Mouse (Mus musculus): ENCODE data around the gene Sik3. TPM values are rescaled to one million over a fixed set of nuclear protein-coding genes. Genes with fewer than 3 reads are reported as not detected.

Gene Sik3
- polyA plus RNA-seq, 1 experiment from 2014 or later, result 8.4 TPM

DNA sequence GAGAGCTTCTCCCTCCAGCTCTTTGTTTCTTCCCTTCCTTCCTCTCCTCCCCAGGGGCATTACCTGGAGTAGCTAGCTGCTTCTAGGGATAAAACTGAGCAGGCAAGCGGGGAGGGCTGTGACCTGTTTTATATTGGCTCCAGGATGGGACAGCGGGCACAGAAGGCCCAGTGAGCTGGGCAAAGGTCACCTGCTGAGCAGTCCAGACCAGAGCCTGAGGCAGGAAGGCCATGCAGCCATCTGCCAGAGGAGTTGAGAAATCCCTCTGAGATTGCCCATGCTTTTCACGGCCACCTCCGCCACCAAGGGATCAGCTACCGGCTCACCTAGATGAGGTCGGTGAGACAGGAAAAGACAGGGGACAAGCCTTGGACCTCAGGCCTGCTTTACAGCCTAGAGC lies 222.6 kb downstream of the Sik3 start:
- 82% methylated on average over 6 of the region's 6 CpGs for WGBS
- Histone ChIP-seq H3K4me3 (no peak overlapping the region), H3K9me3 (no peaks in the 10 kb centered on the region), H3K27me3 (replicated peaks; ENCODE audit: low read depth, poor library complexity, severe bottlenecking) (peaks cover 38% of the 10 kb centered on the region), H3K27ac (replicated peaks) (0 out of 2 replicates have a peak overlapping the region, but pooled peaks have one; percentile 21), H3K36me3 (replicated peaks) (no peaks in the 10 kb centered on the region), H3K4me1 (peaks cover 16% of the 10 kb centered on the region)
- DNase-seq (ENCODE audit: low spot score), result no peak

DNA sequence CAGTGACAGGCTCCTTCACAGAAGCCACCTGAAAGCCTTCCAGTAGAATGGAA lies 222.8 kb downstream of the Sik3 start, which contains the start of gene Apoc3:
TSS of gene Apoc3 (minus strand) at position 41 of the 53 bp plus-strand sequence.
- Histone ChIP-seq H3K27ac (replicated peaks) (0 out of 2 replicates have a peak within 1 kb of the TSS, but pooled peaks have one; percentile 21), H3K27me3 (replicated peaks; ENCODE audit: low read depth, poor library complexity, severe bottlenecking) (peaks cover 36% of the 10 kb centered on the region), H3K36me3 (replicated peaks) (no peaks in the 10 kb centered on the region), H3K4me3 (no peak within 1 kb of the TSS), H3K4me1 (peaks cover 13% of the 10 kb centered on the region), H3K9me3 (no peaks in the 10 kb centered on the region)
- no peak for DNase-seq (ENCODE audit: low spot score)

DNA sequence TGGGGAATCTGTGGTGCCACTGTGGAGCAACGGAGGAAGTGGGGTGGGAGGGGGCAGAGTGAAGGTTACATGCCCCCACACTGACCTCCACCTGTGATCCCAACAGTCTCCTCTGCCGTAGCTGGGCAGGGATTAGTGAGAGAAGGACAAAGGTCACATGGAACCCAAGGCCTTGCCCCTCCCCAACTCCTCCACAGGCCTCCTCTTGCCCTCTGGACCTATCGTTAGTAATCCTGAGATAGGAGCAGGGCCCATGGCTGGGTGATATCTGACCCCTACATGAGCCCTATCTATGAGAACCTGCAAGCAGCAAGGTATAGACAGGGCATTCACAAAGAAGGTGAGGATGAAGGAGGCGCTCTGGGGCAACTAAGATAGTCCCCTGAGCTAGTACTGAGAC lies 223.0 kb downstream of the Sik3 start:
- Histone ChIP-seq H3K27me3 (replicated peaks; ENCODE audit: low read depth, poor library complexity, severe bottlenecking) (peaks cover 34% of the 10 kb centered on the region), H3K9me3 (no peaks in the 10 kb centered on the region), H3K4me3 (no peak overlapping the region), H3K4me1 (peaks cover 11% of the 10 kb centered on the region), H3K27ac (replicated peaks) (0 out of 2 replicates have a peak overlapping the region, but pooled peaks have one; percentile 21), H3K36me3 (replicated peaks) (no peaks in the 10 kb centered on the region)
- 47% methylated on average over 4 of the region's 4 CpGs for WGBS
- DNase-seq (ENCODE audit: low spot score), result no peak

DNA sequence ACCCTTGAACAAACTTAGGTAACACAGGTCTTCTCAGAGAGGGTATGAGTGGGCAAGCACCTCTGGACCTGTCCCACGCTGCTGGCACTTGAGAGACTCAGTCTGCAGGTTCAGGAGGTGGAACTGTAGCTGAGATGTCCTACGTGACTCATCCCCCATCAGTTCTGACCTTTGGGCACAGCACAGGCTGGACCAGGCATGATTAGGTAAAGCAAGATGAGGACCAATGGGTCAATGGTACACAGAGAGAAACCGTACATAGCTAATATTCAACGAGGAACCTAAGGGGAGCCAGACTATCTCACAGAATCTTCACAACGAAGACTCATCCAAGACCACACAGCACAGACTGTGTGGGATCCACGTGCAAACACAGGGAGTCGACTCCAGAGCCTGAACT lies 226.2 kb downstream of the Sik3 start:
- no peak for DNase-seq (ENCODE audit: low spot score)
- no peaks in the 10 kb centered on the region for H3K9me3 ChIP-seq
- no peak overlapping the region for H3K27ac ChIP-seq (replicated peaks)
- peaks cover 21% of the 10 kb centered on the region; the same call in 1 of the 2 replicates for H3K27me3 ChIP-seq (replicated peaks; ENCODE audit: low read depth, poor library complexity, severe bottlenecking)
- H3K36me3 ChIP-seq (replicated peaks), result no peaks in the 10 kb centered on the region
- H3K4me1 ChIP-seq, result peaks cover 17% of the 10 kb centered on the region
- WGBS, result 88% methylated on average over 7 of the region's 7 CpGs
- no peak overlapping the region for H3K4me3 ChIP-seq

DNA sequence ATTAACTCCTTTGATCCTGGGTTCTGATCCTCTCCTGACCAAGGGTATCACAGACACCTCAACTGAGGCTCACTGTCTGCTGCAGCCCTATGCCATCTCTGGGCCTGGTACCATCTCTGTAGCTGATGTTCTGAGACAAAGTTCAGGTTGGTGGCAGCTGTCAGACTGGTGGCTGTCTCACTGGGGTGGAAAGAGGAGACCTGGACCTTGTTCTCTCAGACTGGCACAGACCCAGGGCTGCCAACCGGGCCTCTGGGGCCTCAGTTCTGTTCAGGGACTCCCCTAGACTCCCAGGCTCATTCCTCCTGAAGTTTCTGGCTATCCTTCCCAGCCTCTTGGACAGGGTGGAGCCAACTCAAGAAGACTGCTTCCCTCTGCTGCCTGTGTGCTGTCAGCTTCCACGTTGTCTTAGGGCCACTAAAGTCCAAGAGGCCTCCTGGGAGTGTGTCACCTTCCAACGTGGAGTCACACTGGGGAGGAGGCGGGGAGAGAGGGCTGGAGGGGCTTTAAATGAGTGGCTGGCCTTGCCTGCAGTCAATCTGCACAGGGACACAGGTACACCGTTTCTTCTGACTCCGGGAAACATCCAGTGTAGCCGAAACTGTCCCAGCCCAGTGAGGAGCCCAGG lies 228.0 kb downstream of the Sik3 start, which contains the start of gene Apoa4:
TSS of gene Apoa4 (plus strand) at position 171 of the 628 bp plus-strand sequence.
- DNase-seq (ENCODE audit: low spot score), result no peak
- H3K9me3 ChIP-seq, result no peaks in the 10 kb centered on the region
- WGBS, result 67% methylated on average over 7 of the region's 7 CpGs
- no peak within 1 kb of the TSS for H3K4me3 ChIP-seq
- peaks cover 10% of the 10 kb centered on the region for H3K4me1 ChIP-seq
- no peaks in the 10 kb centered on the region for H3K36me3 ChIP-seq (replicated peaks)
- no peak within 1 kb of the TSS for H3K27ac ChIP-seq (replicated peaks)
- peaks cover 12% of the 10 kb centered on the region; the same call in 1 of the 2 replicates for H3K27me3 ChIP-seq (replicated peaks; ENCODE audit: low read depth, poor library complexity, severe bottlenecking)

DNA sequence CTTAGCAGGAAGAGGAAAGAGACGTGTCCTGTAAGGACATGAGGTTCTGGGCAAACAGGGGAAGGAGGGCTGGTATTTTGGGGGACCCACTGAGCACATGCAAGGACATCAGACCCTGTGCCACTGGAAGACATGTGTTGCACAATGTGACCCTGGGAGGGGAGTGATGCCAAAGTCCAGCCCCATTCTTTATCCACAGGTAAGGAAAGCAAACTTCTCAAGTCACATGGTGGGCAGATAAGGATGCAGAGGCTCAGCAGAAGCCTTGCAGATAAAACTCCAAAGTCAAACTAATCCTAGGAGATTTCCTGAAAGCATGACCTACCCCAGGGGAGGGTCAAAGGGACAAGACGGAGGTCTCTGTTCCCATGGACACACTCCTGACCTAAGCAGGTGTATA lies 229.2 kb downstream of the Sik3 start:
- peaks cover 12% of the 10 kb centered on the region; the same call in 1 of the 2 replicates for H3K27me3 ChIP-seq (replicated peaks; ENCODE audit: low read depth, poor library complexity, severe bottlenecking)
- WGBS, result 77% methylated on average over 2 of the region's 2 CpGs
- no peaks in the 10 kb centered on the region for H3K9me3 ChIP-seq
- no peak overlapping the region for H3K27ac ChIP-seq (replicated peaks)
- H3K4me3 ChIP-seq, result no peak overlapping the region
- H3K4me1 ChIP-seq, result peaks cover 8% of the 10 kb centered on the region
- DNase-seq (ENCODE audit: low spot score), result no peak
- no peaks in the 10 kb centered on the region for H3K36me3 ChIP-seq (replicated peaks)

DNA sequence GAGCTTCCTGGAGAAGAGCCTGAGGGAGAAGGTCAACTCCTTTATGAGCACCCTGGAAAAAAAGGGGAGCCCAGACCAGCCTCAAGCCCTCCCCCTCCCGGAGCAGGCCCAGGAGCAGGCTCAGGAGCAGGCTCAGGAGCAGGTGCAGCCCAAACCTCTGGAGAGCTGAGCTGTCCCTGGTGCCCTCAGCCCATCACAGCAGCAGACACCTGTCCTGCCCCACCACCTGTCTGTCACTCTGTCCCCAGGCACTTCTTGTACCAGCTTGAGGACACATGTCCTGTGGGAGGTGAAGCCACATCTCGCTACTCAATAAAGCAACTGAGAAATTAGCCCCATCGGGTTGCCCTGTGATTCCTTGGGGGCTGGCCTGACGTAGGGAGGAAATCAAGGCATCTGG lies 230.5 kb downstream of the Sik3 start:
- Histone ChIP-seq H3K9me3 (no peaks in the 10 kb centered on the region), H3K27me3 (replicated peaks; ENCODE audit: low read depth, poor library complexity, severe bottlenecking) (peaks cover 12% of the 10 kb centered on the region), H3K27ac (replicated peaks) (no peak overlapping the region), H3K4me3 (no peak overlapping the region), H3K36me3 (replicated peaks) (no peaks in the 10 kb centered on the region), H3K4me1 (peaks cover 8% of the 10 kb centered on the region)
- no peak for DNase-seq (ENCODE audit: low spot score)
- 68% methylated on average over 4 of the region's 4 CpGs for WGBS

DNA sequence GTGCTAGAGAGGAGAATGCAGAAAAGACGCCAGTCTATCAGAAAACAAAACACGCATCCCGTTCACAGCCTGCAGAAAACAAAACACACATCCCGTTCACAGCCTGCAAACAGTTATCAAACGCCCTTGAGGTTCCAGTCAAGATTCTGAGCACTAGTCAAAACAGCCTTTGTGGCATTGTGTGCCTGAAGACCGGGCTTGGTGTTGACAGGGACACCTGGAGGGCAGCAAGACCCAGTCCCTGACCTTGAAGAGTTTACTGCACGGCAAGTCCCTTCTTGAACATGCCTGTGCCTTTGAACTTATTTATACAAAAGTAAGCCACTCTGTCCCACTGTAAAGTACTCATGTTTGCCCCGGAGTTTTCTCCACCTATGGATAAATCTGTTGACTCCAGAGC lies 231.0 kb downstream of the Sik3 start:
- Histone ChIP-seq H3K27me3 (replicated peaks; ENCODE audit: low read depth, poor library complexity, severe bottlenecking) (peaks cover 12% of the 10 kb centered on the region), H3K4me3 (no peak overlapping the region), H3K36me3 (replicated peaks) (no peaks in the 10 kb centered on the region), H3K9me3 (no peaks in the 10 kb centered on the region), H3K27ac (replicated peaks) (no peak overlapping the region), H3K4me1 (peaks cover 8% of the 10 kb centered on the region)
- no peak for DNase-seq (ENCODE audit: low spot score)
- WGBS, result 55% methylated on average over 8 of the region's 8 CpGs

DNA sequence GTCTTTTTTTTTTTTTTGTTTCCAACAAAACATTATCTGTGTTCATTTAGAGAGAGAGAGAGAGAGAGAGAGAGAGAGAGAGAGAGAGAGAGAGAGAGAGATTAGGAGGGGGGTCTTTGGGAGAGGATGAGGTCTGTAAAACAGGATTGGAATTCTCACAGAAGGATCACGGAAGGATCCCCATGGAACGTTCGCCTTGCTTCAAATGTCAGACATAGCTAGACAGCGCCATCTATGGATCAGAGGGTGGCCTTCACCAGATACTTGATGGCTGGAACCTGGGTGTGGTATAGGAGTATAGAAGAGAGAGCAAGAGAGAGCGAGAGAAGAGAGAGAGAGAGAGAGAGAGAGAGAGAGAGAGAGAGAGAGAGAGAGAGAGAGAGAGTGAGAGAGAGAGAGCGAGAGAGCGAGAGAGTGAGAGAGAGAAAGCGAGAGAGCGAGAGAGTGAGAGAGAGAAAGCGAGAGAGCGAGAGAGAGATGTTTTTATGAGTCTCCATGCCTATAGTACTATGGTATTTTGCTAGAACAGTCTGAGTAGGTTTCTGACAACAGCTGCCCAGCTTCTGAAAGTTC lies 234.2 kb downstream of the Sik3 start:
- Histone ChIP-seq H3K27me3 (replicated peaks; ENCODE audit: low read depth, poor library complexity, severe bottlenecking) (peaks cover 12% of the 10 kb centered on the region), H3K4me3 (no peak overlapping the region), H3K36me3 (replicated peaks) (no peaks in the 10 kb centered on the region), H3K27ac (replicated peaks) (no peak overlapping the region), H3K9me3 (no peaks in the 10 kb centered on the region), H3K4me1 (peaks cover 8% of the 10 kb centered on the region)
- 27% methylated on average over 11 of the region's 11 CpGs for WGBS
- peak; percentile 75 for DNase-seq (ENCODE audit: low spot score)

DNA sequence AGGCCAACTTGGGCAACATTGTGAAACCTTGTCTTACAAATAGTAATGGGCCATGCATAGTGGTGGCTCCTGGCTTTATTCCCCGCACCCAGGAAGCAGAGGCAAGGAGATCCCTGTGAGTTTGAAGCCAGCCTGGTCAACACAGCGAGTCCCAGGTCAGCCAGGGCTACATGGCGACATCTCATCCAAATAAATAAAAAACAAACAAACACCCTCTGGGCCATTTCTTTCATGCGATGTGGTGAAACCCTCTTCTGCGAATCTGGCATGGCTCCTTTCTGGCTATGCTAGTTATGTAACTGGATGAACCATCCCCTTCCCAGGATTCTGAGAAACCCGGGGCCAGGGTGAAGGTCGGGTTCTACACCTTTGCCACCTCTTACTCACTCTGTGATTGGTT lies 243.6 kb downstream of the Sik3 start:
- H3K27ac ChIP-seq (replicated peaks), result no peak overlapping the region
- H3K36me3 ChIP-seq (replicated peaks), result no peaks in the 10 kb centered on the region
- H3K27me3 ChIP-seq (replicated peaks; ENCODE audit: low read depth, poor library complexity, severe bottlenecking), result no peaks in the 10 kb centered on the region
- WGBS, result 87% methylated on average over 7 of the region's 7 CpGs
- no peak for DNase-seq (ENCODE audit: low spot score)
- peaks cover 5% of the 10 kb centered on the region; the same call in 1 of the 2 replicates for H3K4me1 ChIP-seq
- H3K9me3 ChIP-seq, result no peaks in the 10 kb centered on the region
- H3K4me3 ChIP-seq, result no peak overlapping the region

DNA sequence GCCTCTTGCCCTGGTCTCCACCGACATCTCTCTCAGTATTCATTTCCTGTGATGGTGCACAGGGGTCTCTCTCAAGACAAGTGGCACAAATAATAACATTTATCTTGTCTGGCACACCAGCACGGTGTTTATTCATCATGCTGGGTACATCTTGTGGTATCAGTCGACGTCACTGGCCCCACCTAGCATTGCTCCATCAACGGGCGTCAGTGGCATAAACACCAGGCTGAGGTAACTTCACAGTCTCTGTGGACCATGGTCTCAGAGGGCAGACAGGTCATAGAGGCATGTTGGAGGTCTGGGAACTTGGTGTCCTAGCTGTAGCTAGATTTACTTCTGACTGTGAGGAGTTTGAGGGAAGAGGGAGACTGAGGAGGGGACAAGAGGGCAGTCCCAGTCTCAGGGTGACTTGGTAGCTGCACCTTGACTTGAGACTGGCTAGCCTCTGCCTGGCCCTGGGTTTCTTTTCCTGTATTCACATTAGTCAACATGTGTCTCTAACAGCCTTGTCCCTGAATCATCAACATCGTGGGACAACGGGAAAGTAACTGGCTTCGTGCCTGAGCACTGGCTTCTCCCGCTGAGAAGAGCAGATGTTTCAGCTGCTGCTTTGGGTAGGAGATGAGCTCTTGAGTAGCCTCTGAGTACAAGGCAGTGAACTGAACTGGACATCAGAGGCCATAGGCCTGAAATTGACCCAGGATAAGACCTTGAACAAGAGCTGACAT lies 244.2 kb downstream of the Sik3 start:
- H3K27ac ChIP-seq (replicated peaks), result no peak overlapping the region
- no peaks in the 10 kb centered on the region for H3K36me3 ChIP-seq (replicated peaks)
- peaks cover 5% of the 10 kb centered on the region; the same call in 1 of the 2 replicates for H3K4me1 ChIP-seq
- no peaks in the 10 kb centered on the region for H3K27me3 ChIP-seq (replicated peaks; ENCODE audit: low read depth, poor library complexity, severe bottlenecking)
- H3K9me3 ChIP-seq, result no peaks in the 10 kb centered on the region
- H3K4me3 ChIP-seq, result no peak overlapping the region
- 89% methylated on average over 10 of the region's 10 CpGs for WGBS
- DNase-seq (ENCODE audit: low spot score), result no peak

DNA sequence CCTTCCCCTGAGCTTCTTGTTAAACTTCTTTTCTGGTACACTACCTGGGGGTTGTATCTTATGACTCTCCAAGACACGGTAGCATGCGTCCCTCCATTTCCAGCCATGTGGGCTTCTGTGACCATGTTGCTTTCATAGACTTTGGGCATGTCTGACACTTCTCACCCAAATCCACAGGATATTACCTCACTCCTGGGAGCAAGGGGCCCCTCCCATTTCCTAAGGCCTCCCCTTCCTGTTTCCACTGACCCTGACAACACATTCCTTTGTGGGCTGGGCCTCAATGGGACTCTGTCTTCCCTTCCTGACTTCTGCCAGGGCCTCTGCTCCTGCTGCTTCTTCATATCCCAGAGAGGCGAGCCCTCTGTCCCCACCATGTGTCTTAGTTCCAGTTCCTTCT lies 244.9 kb downstream of the Sik3 start:
- Histone ChIP-seq H3K36me3 (replicated peaks) (no peaks in the 10 kb centered on the region), H3K27me3 (replicated peaks; ENCODE audit: low read depth, poor library complexity, severe bottlenecking) (no peaks in the 10 kb centered on the region), H3K9me3 (no peaks in the 10 kb centered on the region), H3K4me3 (no peak overlapping the region), H3K27ac (replicated peaks) (no peak overlapping the region), H3K4me1 (peaks cover 5% of the 10 kb centered on the region; the same call in 1 of the 2 replicates)
- DNase-seq (ENCODE audit: low spot score), result no peak
- WGBS, result 86% methylated on average over 3 of the region's 3 CpGs

DNA sequence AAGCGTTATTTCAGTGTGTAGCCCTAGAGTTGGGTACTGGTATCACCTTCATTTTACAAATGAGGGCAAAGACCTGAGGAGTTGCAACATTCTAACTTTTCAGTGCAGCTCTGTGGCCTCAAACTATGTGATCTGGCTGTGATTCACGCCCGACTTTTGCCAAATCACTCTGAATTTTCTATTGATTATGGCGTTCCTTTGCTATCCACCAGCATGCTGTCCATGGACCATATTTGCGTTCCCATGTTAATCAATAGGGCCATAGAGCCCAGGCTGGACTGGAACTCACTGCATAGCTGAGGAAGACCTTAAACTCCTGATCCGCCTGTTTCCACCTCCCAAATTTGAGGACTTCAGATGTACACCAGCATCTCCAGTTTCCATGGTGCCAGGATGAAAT lies 246.5 kb downstream of the Sik3 start:
- no peak overlapping the region for H3K27ac ChIP-seq (replicated peaks)
- 88% methylated on average over 6 of the region's 6 CpGs for WGBS
- H3K4me1 ChIP-seq, result peaks cover 5% of the 10 kb centered on the region; the same call in 1 of the 2 replicates
- no peak overlapping the region for H3K4me3 ChIP-seq
- H3K36me3 ChIP-seq (replicated peaks), result no peaks in the 10 kb centered on the region
- no peaks in the 10 kb centered on the region for H3K9me3 ChIP-seq
- DNase-seq (ENCODE audit: low spot score), result no peak
- H3K27me3 ChIP-seq (replicated peaks; ENCODE audit: low read depth, poor library complexity, severe bottlenecking), result no peaks in the 10 kb centered on the region
